Mouse (Mus musculus) spleen, postnatal 36 days (tissue): Measurements from ENCODE around the gene Ift22.
"Not testable (repeated sequence)": the region's sequence is repeated elsewhere in the genome, so short reads cannot be mapped to it uniquely, and the experiment has no call there.

ENCODE experiments used
- DNase-seq, 2 experiments: peaks; one replicate each; pipeline ENCODE4 v3.0.0; 2022; ENCODE audit warnings: low spot score in 2 of 2, mixed read lengths in 1 of 2

Ift22 gene

DNA sequence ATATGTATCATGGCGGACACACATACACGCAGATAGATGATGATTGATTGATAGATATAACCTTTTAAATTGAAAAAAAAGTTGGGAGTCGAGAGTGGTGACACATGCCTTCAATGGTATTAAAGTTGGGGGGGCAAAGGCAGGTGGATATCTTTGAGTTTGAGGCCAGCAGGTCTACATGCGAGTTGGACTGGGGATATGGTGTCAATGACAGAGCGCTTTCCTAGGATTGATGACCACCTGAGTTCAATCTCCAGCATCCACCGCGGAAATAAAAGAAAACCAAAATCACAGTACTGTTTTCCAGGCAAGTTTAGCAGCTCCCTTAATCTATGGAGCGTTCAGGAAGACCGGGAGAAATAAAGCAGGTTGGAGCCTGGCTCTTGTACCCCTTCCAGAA is 363 bp upstream of the Ift22 start:
- no peak for DNase-seq

- DNase-seq, result no peak
Observed at GRCm38 (mm10) chr5:136914183-136914582, 6.2 kb downstream of the Ift22 start.

GRCm38 (mm10) chr5:136917613-136918242 is 9.8 kb downstream of the Ift22 start:
- no peak for DNase-seq

- peak; percentile 80 to 81 for DNase-seq
Observed at GRCm38 (mm10) chr5:136918655-136919472, 10.9 kb downstream of the Ift22 start.

DNA sequence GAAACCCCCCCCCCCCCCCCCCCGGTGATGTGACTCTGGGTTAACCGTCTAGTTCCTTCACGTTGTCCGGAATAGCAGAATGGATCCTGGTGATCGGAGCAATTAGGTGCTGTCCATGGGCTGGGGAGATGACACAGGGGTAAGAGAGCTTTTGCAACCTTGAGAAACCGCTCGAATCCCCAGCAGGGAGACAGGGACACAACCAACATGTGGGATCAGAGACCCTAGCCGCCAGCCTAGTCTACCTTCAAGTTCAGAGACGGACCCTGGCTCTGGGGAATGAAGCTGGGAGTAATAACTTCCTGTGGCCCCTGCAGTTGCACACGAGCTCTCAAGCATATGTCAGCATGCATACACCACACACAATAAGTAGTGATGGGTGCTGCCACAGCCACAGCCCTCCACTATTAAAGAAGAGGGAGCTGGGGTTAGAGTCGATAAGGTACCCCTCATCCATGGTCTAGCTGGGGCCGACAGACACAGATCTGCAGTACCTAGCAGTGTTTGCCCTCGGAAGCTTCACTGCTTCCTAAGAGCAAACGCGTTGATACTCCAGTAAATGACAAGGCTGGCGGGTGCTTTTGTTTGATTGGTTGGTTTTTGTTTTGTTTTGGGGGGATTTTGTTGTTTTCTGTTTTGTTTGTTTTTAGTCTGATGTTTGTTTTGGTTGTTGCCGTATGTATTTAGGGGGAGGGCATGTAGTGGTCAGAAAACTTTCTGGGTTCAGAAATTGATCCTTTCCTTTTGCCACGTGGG is 11.8 kb downstream of the Ift22 start:
- DNase-seq, result peak in 1 of 2 experiments; percentile 8

- DNase-seq, result no peak
Observed at GRCm38 (mm10) chr5:136922830-136923229, 14.9 kb downstream of the Ift22 start.

DNA sequence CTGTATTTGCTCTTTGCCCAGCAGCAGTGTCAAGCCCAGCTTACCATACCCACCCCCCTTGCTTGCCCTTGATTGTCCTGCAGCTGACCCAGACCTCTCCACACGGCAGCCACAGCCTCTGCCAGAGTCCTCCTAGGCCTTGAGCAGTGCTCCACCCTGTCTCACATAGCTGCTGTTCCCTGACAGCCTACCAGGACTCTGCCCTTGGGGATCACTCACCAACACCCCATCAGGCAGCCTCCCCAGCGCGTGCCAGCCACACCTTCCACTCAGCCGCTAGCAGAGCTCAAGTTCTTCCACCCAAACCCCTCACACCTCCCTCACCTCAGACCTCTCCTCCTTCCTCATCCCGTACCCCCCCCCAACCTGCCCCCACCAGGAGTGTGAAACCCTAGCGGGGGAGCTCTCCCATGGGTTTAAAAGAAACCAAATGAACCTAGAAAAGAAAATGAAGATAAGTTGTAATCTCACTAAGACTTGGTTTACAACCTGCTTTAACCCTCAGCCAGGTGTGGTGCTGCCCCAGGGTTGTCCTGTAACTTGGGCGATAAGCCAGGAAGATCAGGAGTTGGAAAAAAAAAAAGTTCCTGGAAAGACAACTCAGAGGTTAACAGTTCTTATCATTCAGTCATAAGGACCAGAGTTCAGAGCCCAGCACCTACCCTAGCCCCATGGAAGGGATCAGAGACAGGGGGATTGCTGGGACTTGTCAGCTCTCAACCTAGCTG is 16.0 kb downstream of the Ift22 start:
- DNase-seq, result no peak

DNA sequence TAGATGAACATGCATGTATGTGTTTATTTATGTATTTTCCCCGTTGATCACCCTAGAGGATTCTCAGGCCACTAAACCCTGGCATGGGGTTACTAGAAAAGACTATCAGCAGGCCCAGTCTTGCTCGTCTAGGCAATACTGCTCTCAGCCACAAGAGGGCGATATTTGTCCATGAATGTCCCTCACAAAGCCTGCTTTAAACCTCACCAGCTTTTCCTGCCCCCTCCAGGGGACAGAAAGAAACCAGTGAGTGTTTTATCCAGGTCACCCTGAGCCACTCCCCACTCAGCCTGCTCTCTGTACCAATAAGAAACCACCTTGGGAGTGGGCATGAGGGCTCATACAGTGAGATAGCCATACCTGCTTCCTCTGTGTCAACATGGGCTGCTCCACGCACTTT is 21.1 kb downstream of the Ift22 start:
- peak; percentile 60 to 68 for DNase-seq

- no peak for DNase-seq
Observed at GRCm38 (mm10) chr5:136931896-136932295, 23.9 kb downstream of the Ift22 start.

DNA sequence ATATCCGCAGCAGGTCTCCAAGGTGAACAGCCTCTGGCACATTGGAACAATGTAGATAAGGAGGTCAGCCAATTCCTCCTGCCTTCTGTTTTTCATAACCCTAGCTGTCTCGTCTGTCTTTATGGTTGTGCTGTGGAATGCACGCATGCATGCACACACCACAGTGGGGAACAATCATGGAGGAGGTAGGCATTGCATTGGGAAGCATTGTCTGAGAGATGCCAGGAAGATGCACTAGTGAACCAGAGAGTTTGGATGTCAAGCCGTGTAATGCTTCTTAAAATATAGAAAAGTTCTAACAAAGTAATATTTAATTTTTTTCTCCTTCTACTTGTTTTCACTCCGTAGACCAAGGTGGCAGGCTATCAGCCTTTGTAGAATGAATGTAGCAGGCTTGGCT is 25.0 kb downstream of the Ift22 start:
- DNase-seq, result no peak

DNA sequence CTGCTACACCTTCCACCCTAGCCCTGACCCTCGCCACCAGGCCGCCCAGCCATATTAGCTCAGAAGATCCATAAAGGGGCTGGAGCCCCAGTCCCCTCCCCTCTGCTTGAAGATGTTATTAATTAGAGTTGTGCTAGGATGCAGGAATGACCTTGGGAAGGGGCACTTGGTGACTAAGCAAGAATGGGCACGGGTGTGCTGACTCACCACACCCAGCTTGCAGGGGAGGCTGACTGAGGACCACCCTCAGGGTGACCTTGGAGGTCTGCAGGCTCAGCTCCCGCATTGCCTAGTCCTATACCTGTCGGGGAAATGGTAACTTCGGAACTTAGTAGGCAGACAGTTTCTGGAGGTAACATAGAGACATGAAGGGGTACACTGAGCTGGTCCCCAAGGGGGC is 26.0 kb downstream of the Ift22 start:
- DNase-seq, result no peak

GRCm38 (mm10) chr5:136935905-136936695 is 28.1 kb downstream of the Ift22 start:
- DNase-seq, result no peak

DNA sequence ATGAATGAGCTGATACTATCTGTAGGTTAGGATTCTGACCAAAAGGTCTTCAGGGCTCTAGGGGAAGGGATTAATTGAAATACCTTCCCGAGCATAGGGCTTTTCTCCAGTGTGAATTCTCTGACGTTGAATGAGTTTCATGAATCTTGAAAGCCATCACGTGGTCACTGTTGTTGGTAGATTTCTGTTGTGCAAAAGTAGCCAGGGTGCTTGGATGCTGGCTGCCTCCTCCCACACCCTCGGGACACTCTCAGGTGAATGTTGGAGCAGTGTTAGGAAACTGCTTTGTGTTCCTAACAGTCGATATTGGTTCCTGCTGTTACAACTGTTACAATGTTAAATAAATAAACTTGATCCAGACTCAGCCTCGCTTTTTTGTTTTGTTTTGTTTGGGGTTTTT is 28.8 kb downstream of the Ift22 start:
- DNase-seq, result no peak

DNA sequence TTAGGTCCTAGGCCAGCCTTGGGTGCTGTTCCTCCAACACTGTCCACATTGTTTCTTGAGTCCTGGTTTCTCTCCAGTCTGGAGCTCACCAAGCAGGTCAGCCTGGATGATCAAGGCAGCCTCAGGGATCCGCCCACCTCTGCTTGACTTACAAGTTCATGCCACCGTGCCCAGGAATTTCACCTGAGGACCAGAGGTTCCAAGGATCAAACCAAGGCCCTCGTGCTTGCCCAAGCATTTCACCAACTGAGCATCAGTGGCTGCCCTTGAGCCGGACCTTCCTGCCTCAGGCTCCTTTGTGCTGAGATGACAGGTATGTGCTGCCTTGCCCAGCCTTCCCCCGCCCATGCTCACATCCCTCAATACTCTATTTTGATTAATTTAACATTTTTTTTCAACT is 29.7 kb downstream of the Ift22 start:
- no peak for DNase-seq

- no peak for DNase-seq
Observed at GRCm38 (mm10) chr5:136939284-136939683, 31.3 kb downstream of the Ift22 start.

DNA sequence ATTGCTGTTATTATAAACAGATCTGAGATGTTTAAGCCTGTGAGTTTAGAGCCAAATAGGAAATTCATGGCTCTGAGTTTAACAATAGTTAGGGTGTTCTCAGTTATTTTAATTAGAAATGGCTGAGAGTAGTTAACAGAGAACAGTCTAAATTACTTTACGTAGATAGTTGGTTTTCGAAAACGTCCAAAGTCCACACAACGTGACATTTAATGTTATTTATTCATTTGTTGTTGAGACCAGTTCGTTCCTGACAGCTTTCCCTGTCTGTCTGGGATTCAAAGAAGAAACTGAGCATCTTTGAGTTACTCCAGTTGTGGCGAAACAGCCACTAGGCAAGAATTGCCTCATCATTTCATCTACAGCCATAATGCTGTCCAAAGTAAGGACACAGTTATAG is 32.1 kb downstream of the Ift22 start:
- not testable (repeated sequence) for DNase-seq

- DNase-seq, result no peak
Observed at GRCm38 (mm10) chr5:136940845-136941560, 33.1 kb downstream of the Ift22 start.

DNA sequence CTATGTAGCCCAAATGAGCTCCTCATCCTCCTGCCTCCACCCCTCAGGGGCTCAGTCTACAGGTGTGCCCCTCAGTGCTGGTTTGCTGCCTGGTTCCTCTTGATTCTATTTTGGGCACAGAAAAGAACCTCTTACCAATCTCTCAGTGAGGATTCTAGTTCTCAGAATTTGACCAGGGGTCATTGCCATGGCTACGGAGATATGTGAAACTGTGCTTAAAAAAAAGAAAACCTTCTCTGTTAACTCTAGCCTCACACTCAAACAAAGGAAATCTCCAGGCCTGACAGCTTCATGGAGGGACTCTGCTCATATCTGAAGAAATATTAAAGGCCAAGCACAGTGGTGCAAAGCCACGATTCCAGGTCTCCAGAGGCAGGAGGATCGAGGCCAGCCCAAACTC is 34.8 kb downstream of the Ift22 start:
- no peak for DNase-seq

- no peak for DNase-seq
Observed at GRCm38 (mm10) chr5:136943382-136943781, 35.4 kb downstream of the Ift22 start.

GRCm38 (mm10) chr5:136945084-136945483 is 37.1 kb downstream of the Ift22 start:
- DNase-seq, result no peak
